In genomic region chr8:121842064-121842955, GRCm38 (mm10) we compare ENCODE assay signal across 6 mouse cellular contexts.
"Had no signal": no experiment of that assay in that cellular context is flagged by ENCODE, and none has a peak within 500 bp of the region (broad histone marks: within the 10 kb centered on the region; RNA-seq: fewer than 3 reads in every experiment).

No protein-coding gene starts in this region.

- DNase-seq: lung, embryonic 14.5 days had no signal

- H3K27ac ChIP-seq: limb, embryonic 15.5 days; liver, embryonic 12.5 days; midbrain, embryonic 10.5 days; neural tube, embryonic 15.5 days had no signal

- H3K4me3 ChIP-seq: limb, embryonic 15.5 days; liver, embryonic 12.5 days; myocyte; neural tube, embryonic 15.5 days had no signal

- H3K4me1 ChIP-seq: limb, embryonic 15.5 days; midbrain, embryonic 10.5 days; neural tube, embryonic 15.5 days had no signal
